Mouse (Mus musculus) natural killer cell, adult 2 months (primary cell): Measurements from ENCODE around the gene Gng12.
"Not testable (repeated sequence)": the region's sequence is repeated elsewhere in the genome, so short reads cannot be mapped to it uniquely, and the experiment has no call there.

Source experiments
- DNase-seq, 2 experiments: peaks; one replicate each; pipeline ENCODE4 v3.0.0; 2022; ENCODE audit warnings: low spot score in 2 of 2

Gng12 gene

GRCm38 (mm10) chr6:66896119-66896920 lies at the start of gene Gng12:
Gene Gng12 (plus strand): TSS chr6:66896397.
- DNase-seq = peak; percentile 68 to 74

- no peak for DNase-seq
Measured at GRCm38 (mm10) chr6:66848936-66849335, 47.3 kb upstream of the Gng12 start.

- no peak for DNase-seq
Measured at GRCm38 (mm10) chr6:66856236-66856635, 40.0 kb upstream of the Gng12 start.

GRCm38 (mm10) chr6:66858356-66858755 lies 37.8 kb upstream of the Gng12 start:
- no peak for DNase-seq

GRCm38 (mm10) chr6:66859391-66859790 lies 36.8 kb upstream of the Gng12 start:
- DNase-seq = no peak

- DNase-seq = no peak
Measured at GRCm38 (mm10) chr6:66864463-66864862, 31.7 kb upstream of the Gng12 start.

GRCm38 (mm10) chr6:66866295-66866694 lies 29.9 kb upstream of the Gng12 start:
- DNase-seq = no peak

- not testable (repeated sequence) for DNase-seq
Measured at GRCm38 (mm10) chr6:66877048-66877447, 19.1 kb upstream of the Gng12 start.

GRCm38 (mm10) chr6:66890349-66891158 lies 5.6 kb upstream of the Gng12 start:
- no peak for DNase-seq

- no peak for DNase-seq
Measured at GRCm38 (mm10) chr6:66893950-66894349, 2.2 kb upstream of the Gng12 start.

- no peak for DNase-seq
Measured at GRCm38 (mm10) chr6:66894999-66895398, 1.2 kb upstream of the Gng12 start.

GRCm38 (mm10) chr6:66896921-66897645 lies 886 bp downstream of the Gng12 start:
- peak; percentile 3 to 13 for DNase-seq

GRCm38 (mm10) chr6:66897994-66898393 lies 1.8 kb downstream of the Gng12 start:
- no peak for DNase-seq

- no peak for DNase-seq
Measured at GRCm38 (mm10) chr6:66901926-66902325, 5.7 kb downstream of the Gng12 start.

GRCm38 (mm10) chr6:66903206-66903605 lies 7.0 kb downstream of the Gng12 start:
- DNase-seq = no peak

- no peak for DNase-seq
Measured at GRCm38 (mm10) chr6:66903720-66904119, 7.5 kb downstream of the Gng12 start.

- DNase-seq = no peak
Measured at GRCm38 (mm10) chr6:66906244-66906643, 10.0 kb downstream of the Gng12 start.

GRCm38 (mm10) chr6:66908327-66908973 lies 12.3 kb downstream of the Gng12 start:
- DNase-seq = no peak

- DNase-seq = no peak
Measured at GRCm38 (mm10) chr6:66910493-66911435, 14.6 kb downstream of the Gng12 start.

GRCm38 (mm10) chr6:66913355-66913754 lies 17.2 kb downstream of the Gng12 start:
- DNase-seq = no peak

GRCm38 (mm10) chr6:66915592-66915991 lies 19.4 kb downstream of the Gng12 start:
- no peak for DNase-seq
